Mouse (Mus musculus): ENCODE results near the gene Acap1.
A peak's percentile ranks its signal among the peaks of the same experiment; 100 is the strongest.

The Acap1 gene

GRCm38 (mm10) chr11:69904311-69904710, 9.0 kb upstream of the Acap1 start:
- DNase-seq (ENCODE audit: low read depth in 2 of 2, low spot score in 2 of 2), result no peak

GRCm38 (mm10) chr11:69902972-69903371, 7.6 kb upstream of the Acap1 start:
- DNase-seq (ENCODE audit: low read depth in 2 of 2, low spot score in 2 of 2), result no peak

- DNase-seq (ENCODE audit: low read depth in 2 of 2, low spot score in 2 of 2), result no peak
Measured at GRCm38 (mm10) chr11:69901993-69902392, 6.7 kb upstream of the Acap1 start.

GRCm38 (mm10) chr11:69901406-69901846, 6.1 kb upstream of the Acap1 start:
- DNase-seq (ENCODE audit: low read depth in 2 of 2, low spot score in 2 of 2), result peak; percentile 77 to 81

GRCm38 (mm10) chr11:69900471-69901405, 5.4 kb upstream of the Acap1 start, which contains the start of the genes 2810408A11Rik and Neurl4:
Gene 2810408A11Rik, minus strand, starts transcription at chr11:69900987.
Gene Neurl4, plus strand, starts transcription at chr11:69901072.
- DNase-seq (ENCODE audit: low read depth in 2 of 2, low spot score in 2 of 2), result peak; percentile 74 to 86

- DNase-seq (ENCODE audit: low read depth in 2 of 2, low spot score in 2 of 2), result no peak
Measured at GRCm38 (mm10) chr11:69899870-69900269, 4.5 kb upstream of the Acap1 start.

GRCm38 (mm10) chr11:69894671-69895070, 668 bp downstream of the Acap1 start:
- peak; percentile 58 to 77 for DNase-seq (ENCODE audit: low read depth in 2 of 2, low spot score in 2 of 2)

- no peak for DNase-seq (ENCODE audit: low read depth in 2 of 2, low spot score in 2 of 2)
Measured at GRCm38 (mm10) chr11:69891482-69891881, 3.9 kb downstream of the Acap1 start.

- no peak for DNase-seq (ENCODE audit: low read depth in 2 of 2, low spot score in 2 of 2)
Measured at GRCm38 (mm10) chr11:69886907-69887635, 8.3 kb downstream of the Acap1 start.

GRCm38 (mm10) chr11:69884663-69885062, 10.7 kb downstream of the Acap1 start:
- no peak for DNase-seq (ENCODE audit: low read depth in 2 of 2, low spot score in 2 of 2)

- no peak for DNase-seq (ENCODE audit: low read depth in 2 of 2, low spot score in 2 of 2)
Measured at GRCm38 (mm10) chr11:69884240-69884639, 11.1 kb downstream of the Acap1 start.

- DNase-seq (ENCODE audit: low read depth in 2 of 2, low spot score in 2 of 2), result no peak
Measured at GRCm38 (mm10) chr11:69883527-69884151, 11.7 kb downstream of the Acap1 start.

GRCm38 (mm10) chr11:69883066-69883465, 12.3 kb downstream of the Acap1 start:
- peak; percentile 55 to 73 for DNase-seq (ENCODE audit: low read depth in 2 of 2, low spot score in 2 of 2)

- no peak for DNase-seq (ENCODE audit: low read depth in 2 of 2, low spot score in 2 of 2)
Measured at GRCm38 (mm10) chr11:69881787-69882670, 13.3 kb downstream of the Acap1 start.

- peak; percentile 57 to 59 for DNase-seq (ENCODE audit: low read depth in 2 of 2, low spot score in 2 of 2)
Measured at GRCm38 (mm10) chr11:69880853-69881603, 14.3 kb downstream of the Acap1 start, which contains the start of gene Kctd11. Gene Kctd11, minus strand, starts transcription at chr11:69881406.

- DNase-seq (ENCODE audit: low read depth in 2 of 2, low spot score in 2 of 2), result peak; percentile 30 to 52
Measured at GRCm38 (mm10) chr11:69880506-69880852, 14.9 kb downstream of the Acap1 start.

- DNase-seq (ENCODE audit: low read depth in 2 of 2, low spot score in 2 of 2), result no peak
Measured at GRCm38 (mm10) chr11:69879711-69880110, 15.6 kb downstream of the Acap1 start.

- no peak for DNase-seq (ENCODE audit: low read depth in 2 of 2, low spot score in 2 of 2)
Measured at GRCm38 (mm10) chr11:69878952-69879351, 16.4 kb downstream of the Acap1 start.

GRCm38 (mm10) chr11:69878399-69878798, 16.9 kb downstream of the Acap1 start:
- DNase-seq (ENCODE audit: low read depth in 2 of 2, low spot score in 2 of 2), result no peak

- DNase-seq (ENCODE audit: low read depth in 2 of 2, low spot score in 2 of 2), result no peak
Measured at GRCm38 (mm10) chr11:69877878-69878277, 17.5 kb downstream of the Acap1 start, which contains the start of gene Tmem95. Gene Tmem95, minus strand, starts transcription at chr11:69878018.
